Mouse (Mus musculus) CH12.LX (cell line): ENCODE measurements around the gene Cd3e. TPM values are rescaled to one million over a fixed set of nuclear protein-coding genes. Genes with fewer than 3 reads are reported as not detected.
A peak's percentile ranks its signal among the peaks of the same experiment; 100 is the strongest.

Experiments used
- DNase-seq: peaks from one replicate; pipeline ENCODE4 v3.0.0-alpha.2; 2013; ENCODE audit errors: extremely low read depth
- H3K27ac ChIP-seq: 2 replicates; pipeline ENCODE4 v1.5.1; 2012; ENCODE audit warnings: low read depth, mild to moderate bottlenecking, control low read depth, moderate library complexity; ENCODE audit not compliant: insufficient read depth
- H3K27me3 ChIP-seq: replicated peaks from 2 replicates; pipeline ENCODE3; 2012; ENCODE audit warnings: inconsistent platforms
- H3K36me3 ChIP-seq, 2 experiments: replicated peaks in 1 of 2; 2 replicates each; pipeline versions ENCODE3 to v1.6.1; 2012; ENCODE audit warnings: inconsistent platforms in 1 of 2, low read length in 1 of 2, mild to moderate bottlenecking in 1 of 2, mixed read lengths in 1 of 2, moderate library complexity in 1 of 2; ENCODE audit not compliant: control insufficient read depth in 1 of 2, insufficient read depth in 1 of 2
- H3K4me1 ChIP-seq, 2 experiments: 2 replicates each; pipeline ENCODE4 v1.6.1; 2012; ENCODE audit warnings: inconsistent platforms in 1 of 2, moderate library complexity in 1 of 2; ENCODE audit not compliant: insufficient read depth in 2 of 2, control insufficient read depth in 1 of 2
- H3K4me2 ChIP-seq: 2 replicates; pipeline ENCODE4 v1.6.1; 2012; ENCODE audit warnings: low read depth, mild to moderate bottlenecking, control low read depth; ENCODE audit not compliant: poor library complexity, insufficient read depth, severe bottlenecking
- H3K4me3 ChIP-seq, 3 experiments: fragments of 150-350 bp in 1 of 3; sonication (generic) in 1 of 3; replicated peaks in 1 of 3; 2 replicates each; pipeline versions ENCODE3 to v1.5.1; 2011 to 2012; ENCODE audit warnings: low read depth in 2 of 3, low read length in 2 of 3, mild to moderate bottlenecking in 2 of 3, moderate library complexity in 2 of 3, control low read depth in 1 of 3, improper control_type of control experiment in 1 of 3, inconsistent platforms in 1 of 3, mixed read lengths in 1 of 3; ENCODE audit not compliant: poor library complexity in 1 of 3
- H3K79me2 ChIP-seq: replicated peaks from 2 replicates; pipeline ENCODE4 v1.6.1; 2012; ENCODE audit warnings: mild to moderate bottlenecking, moderate library complexity; ENCODE audit not compliant: control insufficient read depth, poor library complexity, insufficient read depth, severe bottlenecking; ENCODE audit errors: extremely low read depth
- H3K9ac ChIP-seq: 2 replicates; pipeline ENCODE4 v1.6.1; 2012; ENCODE audit warnings: low read depth, mild to moderate bottlenecking, control low read depth, moderate library complexity; ENCODE audit not compliant: insufficient read depth
- H3K9me3 ChIP-seq: replicated peaks from 2 replicates; pipeline ENCODE3; 2012; ENCODE audit warnings: low read length, inconsistent platforms, mixed read lengths
- CTCF ChIP-seq, 2 experiments: IDR thresholded peaks in 1 of 2; conservative IDR thresholded peaks in 1 of 2; 2 replicates each; pipeline ENCODE4 v1.5.1; 2011 to 2012; ENCODE audit warnings: low read depth in 2 of 2, low read length in 2 of 2, improper control_type of control experiment in 1 of 2, inconsistent platforms in 1 of 2, mild to moderate bottlenecking in 1 of 2, moderate library complexity in 1 of 2
- GABPA ChIP-seq: IDR thresholded peaks from 2 replicates; pipeline ENCODE4 v1.6.1; 2012; ENCODE audit warnings: low read depth, low read length, improper control_type of control experiment, inconsistent platforms; ENCODE audit not compliant: insufficient replicate concordance
- HCFC1 ChIP-seq: IDR thresholded peaks from 2 replicates; pipeline ENCODE4 v1.6.1; 2012; ENCODE audit warnings: low read depth, mild to moderate bottlenecking, inconsistent platforms, low read length, improper control_type of control experiment
- IRF4 ChIP-seq: IDR thresholded peaks from 2 replicates; pipeline ENCODE4 v1.6.1; 2014; ENCODE audit warnings: low read depth, mild to moderate bottlenecking, inconsistent platforms, low read length, improper control_type of control experiment
- JUN ChIP-seq: IDR thresholded peaks from 2 replicates; pipeline ENCODE4 v1.6.1; 2011; ENCODE audit warnings: low read depth, mild to moderate bottlenecking, low read length, improper control_type of control experiment, moderate library complexity; ENCODE audit not compliant: insufficient read depth
- JUND ChIP-seq: conservative IDR thresholded peaks from 2 replicates; pipeline ENCODE4 v1.6.1; 2011; ENCODE audit warnings: low read depth, low read length, improper control_type of control experiment
- MAFK ChIP-seq: IDR thresholded peaks from 2 replicates; pipeline ENCODE4 v1.6.1; 2011; ENCODE audit warnings: low read length, improper control_type of control experiment; ENCODE audit not compliant: insufficient replicate concordance
- MAZ ChIP-seq: IDR thresholded peaks from 2 replicates; pipeline ENCODE4 v1.6.1; 2012; ENCODE audit warnings: low read depth, mild to moderate bottlenecking, inconsistent platforms, low read length, improper control_type of control experiment, moderate library complexity
- MEF2A ChIP-seq: IDR thresholded peaks from 2 replicates; pipeline ENCODE4 v1.6.1; 2014; ENCODE audit warnings: low read depth, mild to moderate bottlenecking, inconsistent platforms, low read length, improper control_type of control experiment, borderline replicate concordance
- MYC ChIP-seq: IDR thresholded peaks from 2 replicates; pipeline ENCODE4 v1.6.1; 2011; ENCODE audit warnings: low read depth, mild to moderate bottlenecking, improper control_type of control experiment, low read length
- NELFE ChIP-seq: IDR thresholded peaks from 2 replicates; pipeline ENCODE4 v1.6.1; 2011; ENCODE audit warnings: low read depth, low read length, improper control_type of control experiment
- NRF1 ChIP-seq: IDR thresholded peaks from 2 replicates; pipeline ENCODE4 v1.6.1; 2014; ENCODE audit warnings: low read depth, mild to moderate bottlenecking, inconsistent platforms, low read length, improper control_type of control experiment, moderate library complexity
- POLR2A ChIP-seq: IDR thresholded peaks from 2 replicates; pipeline ENCODE4 v1.6.1; 2011; ENCODE audit warnings: low read depth, mild to moderate bottlenecking, improper control_type of control experiment, low read length
- RAD21 ChIP-seq: IDR thresholded peaks from 2 replicates; pipeline ENCODE4 v1.6.1; 2011; ENCODE audit warnings: low read depth, mild to moderate bottlenecking, low read length, improper control_type of control experiment, moderate library complexity
- SIN3A ChIP-seq: IDR thresholded peaks from 2 replicates; pipeline ENCODE4 v1.6.1; 2012; ENCODE audit warnings: low read length, improper control_type of control experiment, inconsistent platforms
- SMC3 ChIP-seq: IDR thresholded peaks from 2 replicates; pipeline ENCODE4 v1.6.1; 2011; ENCODE audit warnings: low read depth, low read length, improper control_type of control experiment
- TBP ChIP-seq: conservative IDR thresholded peaks from 2 replicates; pipeline ENCODE4 v1.6.1; 2011; ENCODE audit warnings: low read depth, low read length, improper control_type of control experiment
- TCF12 ChIP-seq: IDR thresholded peaks from 2 replicates; pipeline ENCODE4 v1.6.1; 2014; ENCODE audit warnings: low read depth, mild to moderate bottlenecking, inconsistent platforms, low read length, improper control_type of control experiment
- UBTF ChIP-seq: IDR thresholded peaks from 2 replicates; pipeline ENCODE4 v1.6.1; 2012; ENCODE audit warnings: low read depth, mild to moderate bottlenecking, inconsistent platforms, low read length, improper control_type of control experiment, moderate library complexity
- ZC3H11A ChIP-seq: IDR thresholded peaks from 2 replicates; pipeline ENCODE4 v1.6.1; 2012; ENCODE audit warnings: low read depth, mild to moderate bottlenecking, inconsistent platforms, low read length, improper control_type of control experiment
- ZKSCAN1 ChIP-seq: IDR thresholded peaks from 2 replicates; pipeline ENCODE4 v1.6.1; 2012; ENCODE audit warnings: low read depth, inconsistent platforms, low read length, improper control_type of control experiment, borderline replicate concordance
- ZMIZ1 ChIP-seq: IDR thresholded peaks from 2 replicates; pipeline ENCODE4 v1.6.1; 2012; ENCODE audit warnings: low read depth, mild to moderate bottlenecking, inconsistent platforms, low read length, improper control_type of control experiment
- dilution Hi-C: fragments of 300-500 bp; cut with MboI; formaldehyde crosslinking; loops from 2 replicates; pipeline ENCODE4 v1.14.3; 2020; ENCODE audit warnings: low sequenced_read_pairs; ENCODE audit not compliant: extremely low pct_unique_long_range_greater_than_20kb, extremely low pct_ligation_motif_present
- in situ Hi-C: fragments of 300-500 bp; cut with MboI; formaldehyde crosslinking; loops from 3 replicates; pipeline ENCODE4 v1.14.3; 2019; ENCODE audit warnings: low sequenced_read_pairs, low pct_ligation_motif_present, low pct_unique_long_range_greater_than_20kb, mixed read lengths
- polyA plus RNA-seq: library from polyadenylated mRNA; unstranded; fragments of >175 nt; gene quantifications from 2 replicates; pipeline ENCODE4 v1.2.1, GENCODE M21; 2012; ENCODE audit warnings: low read depth; ENCODE audit not compliant: insufficient read length
- total RNA-seq, 2 experiments: library from RNA; depleted of rRNA; stranded (reverse); fragments of 300-350 nt in 1 of 2; fragments of >200 nt in 1 of 2; gene quantifications; 2 replicates each; pipeline ENCODE4 v1.2.3; 2012 to 2014

Cd3e gene
- total and polyA plus RNA-seq, 3 experiments, result not detected

GRCm38 (mm10) chr9:45048511-45048910, 39.1 kb upstream of the Cd3e start:
- Histone ChIP-seq H3K4me1 (peaks cover 3 to 13% of the 10 kb centered on the region in 2 experiments), H3K4me3 (no peak overlapping the region), H3K27me3 (no peaks in the 10 kb centered on the region), H3K79me2 (no peaks in the 10 kb centered on the region), H3K36me3 (no peaks in the 10 kb centered on the region), H3K27ac (no peak overlapping the region), H3K9ac (no peak overlapping the region; the same call in 1 of the 2 replicates), H3K9me3 (no peaks in the 10 kb centered on the region), H3K4me2 (peak overlapping the region; percentile 41; the same call in 1 of the 2 replicates)
- dilution Hi-C loops, result no loop called here
- peak; percentile 68 for DNase-seq
- TF ChIP-seq SMC3 (peak; percentile 98), MYC (0 out of 2 replicates have a peak, but pooled peaks have one; percentile 19), TCF12 (no peak), HCFC1 (no peak), NRF1 (no peak), MEF2A (peak; percentile 30; the same call in 1 of the 2 replicates), RAD21 (peak; percentile 75), ZC3H11A (peak; percentile 51; the same call in 1 of the 2 replicates), CTCF (conservative IDR thresholded peaks at IDR 0.05 in 1 of 2, IDR thresholded peaks at IDR 0.05 in 1 of 2; ENCODE audit: low read depth in 2 of 2, low read length in 2 of 2) (peak; percentile 85 to 89), NELFE (peak; percentile 15; the same call in 1 of the 2 replicates), IRF4 (peak; percentile 57), MAFK (no peak), TBP (0 out of 2 replicates have a peak, but pooled peaks have one; percentile 14), MAZ (no peak), SIN3A (0 out of 2 replicates have a peak, but pooled peaks have one; percentile 30), ZMIZ1 (no peak)
- in situ Hi-C loops, result no loop called here

GRCm38 (mm10) chr9:45046973-45047372, 37.5 kb upstream of the Cd3e start:
- no peaks in the 10 kb centered on the region for H3K36me3 ChIP-seq
- H3K4me2 ChIP-seq, result no peak overlapping the region
- no peak for DNase-seq
- no peak for TF ChIP-seq JUN
- TF ChIP-seq GABPA, result no peak
- TF ChIP-seq SMC3, result no peak
- TF ChIP-seq JUND, result no peak
- TF ChIP-seq MYC, result no peak
- no peak for TF ChIP-seq POLR2A
- no peak for TF ChIP-seq ZKSCAN1
- TF ChIP-seq RAD21, result no peak
- no peak for TF ChIP-seq UBTF
- no peak for TF ChIP-seq NRF1
- no peak overlapping the region for H3K4me3 ChIP-seq
- dilution Hi-C loops (no loop called here), in situ Hi-C loops (no loop called here)
- no peak overlapping the region for H3K27ac ChIP-seq
- H3K27me3 ChIP-seq, result no peaks in the 10 kb centered on the region
- no peaks in the 10 kb centered on the region for H3K9me3 ChIP-seq
- H3K79me2 ChIP-seq, result no peaks in the 10 kb centered on the region
- H3K9ac ChIP-seq, result no peak overlapping the region
- peaks cover 16 to 28% of the 10 kb centered on the region in 2 experiments for H3K4me1 ChIP-seq
